Mouse (Mus musculus) megakaryocyte, embryonic 14.5 days (primary cell): ENCODE data around the gene Cnga1. TPM values are rescaled to one million over a fixed set of nuclear protein-coding genes. Genes with fewer than 3 reads are reported as not detected.
A peak's percentile ranks its signal among the peaks of the same experiment; 100 is the strongest.

Experiments used
- H3K27me3 ChIP-seq: replicated peaks from 2 replicates; pipeline ENCODE3; 2012; ENCODE audit warnings: inconsistent platforms
- H3K36me3 ChIP-seq: replicated peaks from 2 replicates; pipeline ENCODE3; 2012; ENCODE audit warnings: low read length, inconsistent platforms, mixed read lengths
- H3K4me1 ChIP-seq: 2 replicates; pipeline ENCODE4 v1.6.1; 2012; ENCODE audit warnings: inconsistent platforms
- H3K4me3 ChIP-seq: replicated peaks from 2 replicates; pipeline ENCODE3; 2012; ENCODE audit warnings: moderate library complexity, mild to moderate bottlenecking, inconsistent platforms
- H3K9me3 ChIP-seq: 2 replicates; pipeline ENCODE4 v1.6.1; 2012; ENCODE audit warnings: inconsistent platforms
- FLI1 ChIP-seq: IDR thresholded peaks from 2 replicates; pipeline ENCODE4 v1.6.1; 2012; ENCODE audit warnings: low read length, inconsistent platforms, mixed read lengths
- GATA1 ChIP-seq: IDR thresholded peaks from 3 replicates; pipeline ENCODE4 v1.6.1; 2012; ENCODE audit warnings: mixed read lengths, low read length, inconsistent platforms, borderline replicate concordance
- polyA plus RNA-seq: library from polyadenylated mRNA; stranded (reverse); fragments of >175 nt; gene quantifications from 2 replicates; pipeline ENCODE4 v1.2.3, GENCODE M21; 2012; ENCODE audit warnings: low replicate concordance; ENCODE audit not compliant: insufficient read depth

Gene Cnga1
- polyA plus RNA-seq, 1 experiment, result not detected

- no peak overlapping the region for H3K4me3 ChIP-seq
Measured at GRCm38 (mm10) chr5:72664126-72664525, 20.1 kb upstream of the Cnga1 start.

GRCm38 (mm10) chr5:72661051-72661781, 17.1 kb upstream of the Cnga1 start:
- H3K36me3 ChIP-seq, result no peaks in the 10 kb centered on the region
- H3K9me3 ChIP-seq, result no peaks in the 10 kb centered on the region
- H3K4me1 ChIP-seq, result peaks cover 3% of the 10 kb centered on the region; the same call in 1 of the 2 replicates
- peaks cover 23% of the 10 kb centered on the region for H3K27me3 ChIP-seq
- no peak overlapping the region for H3K4me3 ChIP-seq
- TF ChIP-seq GATA1 (no peak), FLI1 (no peak)

More at GRCm38 (mm10) chr5:72664126-72664525, 20.1 kb upstream of the Cnga1 start:
- peaks cover 16% of the 10 kb centered on the region for H3K27me3 ChIP-seq
- no peaks in the 10 kb centered on the region for H3K4me1 ChIP-seq
- H3K36me3 ChIP-seq, result no peaks in the 10 kb centered on the region
- H3K9me3 ChIP-seq, result no peaks in the 10 kb centered on the region
- TF ChIP-seq GATA1 (no peak), FLI1 (no peak)

- H3K27me3 ChIP-seq, result peaks cover 31% of the 10 kb centered on the region
- no peaks in the 10 kb centered on the region for H3K36me3 ChIP-seq
- no peak for TF ChIP-seq GATA1
- no peak for TF ChIP-seq FLI1
- no peak overlapping the region for H3K4me3 ChIP-seq
- H3K9me3 ChIP-seq, result peaks cover 11% of the 10 kb centered on the region
- H3K4me1 ChIP-seq, result peaks cover 3% of the 10 kb centered on the region; the same call in 1 of the 2 replicates
Measured at GRCm38 (mm10) chr5:72658375-72658774, 14.3 kb upstream of the Cnga1 start.

- Histone ChIP-seq H3K36me3 (no peaks in the 10 kb centered on the region), H3K9me3 (peaks cover 11% of the 10 kb centered on the region), H3K4me3 (no peak overlapping the region), H3K4me1 (peaks cover 3% of the 10 kb centered on the region; the same call in 1 of the 2 replicates), H3K27me3 (peaks cover 36% of the 10 kb centered on the region)
- TF ChIP-seq FLI1, result no peak
- no peak for TF ChIP-seq GATA1
Measured at GRCm38 (mm10) chr5:72656270-72656791, 12.3 kb upstream of the Cnga1 start.

- TF ChIP-seq GATA1 (no peak), FLI1 (no peak)
- Histone ChIP-seq H3K36me3 (no peaks in the 10 kb centered on the region), H3K4me1 (peaks cover 5% of the 10 kb centered on the region), H3K9me3 (peaks cover 11% of the 10 kb centered on the region), H3K4me3 (no peak overlapping the region), H3K27me3 (peaks cover 45% of the 10 kb centered on the region)
Measured at GRCm38 (mm10) chr5:72653068-72653674, 9.1 kb upstream of the Cnga1 start.

DNA sequence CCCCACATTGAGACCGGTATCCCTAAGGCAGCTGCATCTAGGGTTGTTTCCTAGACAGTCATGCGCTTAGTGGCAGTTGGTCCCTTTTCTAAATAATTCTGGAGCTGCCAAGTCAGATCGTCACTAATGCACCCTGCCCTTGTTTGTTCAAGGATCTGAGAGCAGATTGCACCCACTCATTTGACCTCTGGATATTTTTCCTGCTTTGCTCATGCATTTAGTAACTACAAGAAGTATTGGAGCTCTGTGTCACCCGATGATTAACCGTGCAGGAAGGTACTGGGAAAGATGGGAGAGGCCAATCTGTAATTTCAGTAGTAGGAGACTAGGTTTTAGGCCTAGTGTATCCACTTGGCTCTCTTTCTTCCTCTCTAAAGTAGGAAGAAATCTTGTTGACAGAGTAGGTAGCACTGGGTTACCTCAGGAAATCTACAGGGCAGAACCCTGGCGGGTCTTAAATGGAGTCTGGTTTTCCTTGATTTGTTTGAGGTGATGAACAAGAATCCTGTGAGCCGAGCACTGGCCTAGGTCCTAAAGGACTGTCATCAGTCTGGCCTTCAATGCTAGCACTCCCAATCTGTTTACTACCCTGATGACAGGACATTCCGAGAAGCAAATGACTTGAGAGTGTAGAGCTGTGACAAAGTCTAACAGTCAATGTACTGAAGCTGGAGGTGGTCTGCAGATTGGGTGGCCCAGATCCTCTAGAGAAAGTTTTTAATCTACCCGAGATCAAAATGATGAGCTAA, 5.1 kb upstream of the Cnga1 start:
- Histone ChIP-seq H3K9me3 (peaks cover 2% of the 10 kb centered on the region; the same call in 1 of the 2 replicates), H3K27me3 (peaks cover 61% of the 10 kb centered on the region), H3K36me3 (no peaks in the 10 kb centered on the region), H3K4me3 (no peak overlapping the region), H3K4me1 (peaks cover 16% of the 10 kb centered on the region)
- no peak for TF ChIP-seq GATA1
- TF ChIP-seq FLI1, result no peak

DNA sequence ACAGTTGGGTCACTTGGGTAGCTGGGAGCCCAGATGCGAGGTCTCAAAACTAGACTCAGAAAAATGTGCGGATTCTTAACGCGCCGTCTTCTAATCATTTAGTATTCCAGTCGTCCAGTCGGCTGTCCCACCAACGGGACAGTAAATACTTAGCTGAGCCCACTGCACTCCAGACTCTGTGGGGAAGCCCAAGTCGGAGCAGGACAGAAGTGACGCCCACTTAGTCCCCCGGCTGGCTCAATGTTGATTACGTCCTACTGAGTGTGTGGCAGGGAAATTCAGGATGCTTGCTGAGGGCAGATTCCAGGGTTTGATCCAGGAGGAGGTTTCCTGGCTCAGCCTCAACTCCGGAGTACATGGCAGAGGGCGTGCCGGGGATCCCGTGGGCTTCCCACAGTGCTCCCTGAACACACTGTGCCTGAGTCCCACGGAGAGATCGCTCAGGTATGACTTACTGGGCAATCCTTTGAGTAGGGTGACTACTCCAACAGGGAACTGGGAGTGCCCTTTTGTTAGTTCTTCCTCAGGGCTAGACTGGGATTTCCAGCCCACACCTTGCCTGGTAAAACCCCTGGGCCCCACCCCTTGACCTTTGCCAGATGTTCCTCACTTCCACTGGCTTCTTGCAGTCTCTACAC, 4.0 kb upstream of the Cnga1 start:
- no peaks in the 10 kb centered on the region for H3K36me3 ChIP-seq
- H3K9me3 ChIP-seq, result no peaks in the 10 kb centered on the region
- H3K4me3 ChIP-seq, result peak overlapping the region; percentile 89
- H3K27me3 ChIP-seq, result peaks cover 60% of the 10 kb centered on the region
- peaks cover 16% of the 10 kb centered on the region for H3K4me1 ChIP-seq
- TF ChIP-seq GATA1 (no peak), FLI1 (no peak)

DNA sequence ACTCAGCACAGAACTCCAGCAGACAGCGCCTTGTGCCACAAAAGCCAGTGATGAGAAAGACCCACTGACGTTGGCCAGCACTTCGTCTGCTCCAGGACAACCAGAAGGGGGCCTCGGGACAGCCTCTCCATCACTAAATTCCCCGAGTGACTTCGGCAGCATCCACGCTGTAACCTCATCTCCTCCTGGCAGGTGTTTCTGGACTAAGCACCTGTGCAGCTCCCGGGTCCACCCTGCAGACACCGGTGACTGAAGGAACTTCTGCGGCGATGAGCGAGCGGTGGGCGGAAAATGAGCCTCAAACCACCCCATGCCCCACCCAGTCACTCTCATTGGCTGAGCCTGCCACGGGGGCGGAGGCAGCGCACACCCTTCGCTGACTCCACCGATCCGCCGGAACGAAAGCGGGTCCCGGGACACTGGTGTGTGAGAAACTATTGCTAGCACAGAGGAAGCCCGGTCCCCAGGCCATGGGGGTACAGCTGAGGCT, 3.4 kb upstream of the Cnga1 start, which contains the start of gene Nipal1:
Gene Nipal1 (plus strand): TSS at position 378 of the 490 bp plus-strand sequence.
- TF ChIP-seq GATA1 (no peak), FLI1 (no peak)
- H3K27me3 ChIP-seq, result peaks cover 56% of the 10 kb centered on the region

GRCm38 (mm10) chr5:72646996-72647395, 2.9 kb upstream of the Cnga1 start:
- peak overlapping the region; percentile 89 for H3K4me3 ChIP-seq
- TF ChIP-seq GATA1 (no peak), FLI1 (no peak)
- no peaks in the 10 kb centered on the region for H3K36me3 ChIP-seq
- peaks cover 16% of the 10 kb centered on the region for H3K4me1 ChIP-seq
- no peaks in the 10 kb centered on the region for H3K9me3 ChIP-seq
- H3K27me3 ChIP-seq, result peaks cover 56% of the 10 kb centered on the region

More for the DNA sequence above, 3.4 kb upstream of the Cnga1 start, which contains the start of gene Nipal1:
- H3K9me3 ChIP-seq, result no peaks in the 10 kb centered on the region
- H3K36me3 ChIP-seq, result no peaks in the 10 kb centered on the region
- peak within 1 kb of the TSS; percentile 89 for H3K4me3 ChIP-seq
- peaks cover 16% of the 10 kb centered on the region for H3K4me1 ChIP-seq
